ENCODE assay signal across 22 mouse cellular contexts in the genomic region with DNA sequence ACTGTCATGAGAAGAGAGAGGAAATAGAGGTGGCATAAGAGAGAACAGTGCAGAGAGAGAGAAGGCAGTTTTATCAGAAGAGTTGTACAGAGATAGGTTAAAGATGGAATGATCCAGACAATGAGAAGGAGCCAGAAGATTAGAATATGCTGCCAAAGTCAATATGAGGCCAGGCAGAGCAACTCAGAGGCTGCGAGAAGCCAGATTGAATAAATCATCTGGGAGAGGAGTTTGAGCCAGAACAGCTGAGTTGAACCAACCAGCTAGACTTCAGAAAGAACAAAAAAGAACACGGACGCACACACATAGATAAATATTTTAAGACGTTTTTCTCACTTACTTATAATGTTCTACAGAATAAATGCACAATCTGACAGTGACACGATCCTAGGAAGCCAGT.
DNase-seq lines count a peak whose midpoint lies in the region; ATAC-seq lines count a peak whose summit lies in the region.
"Had no signal": no experiment of that assay in that cellular context is flagged by ENCODE, and none has a peak within 500 bp of the region (broad histone marks: within the 10 kb centered on the region; RNA-seq: fewer than 3 reads in every experiment).

No protein-coding gene starts in this region.

- DNase-seq in kidney, postnatal 14 days, result peak; percentile 2
- no peak for DNase-seq in kidney, adult 18-20 months
- no peak for DNase-seq in lung, postnatal 4 days
- DNase-seq: adrenal gland, adult 2 months; adrenal gland, postnatal 10 days; adrenal gland, postnatal 25 days; cerebellum, adult 11 months; cerebellum, adult 18-20 months; cerebellum, adult 8-10 months; cerebellum, adult 9-11 months; cerebellum, postnatal 14 days; cerebellum, postnatal 36 days; embryo, embryonic 11 days had no signal

- no peak overlapping the region for H3K27ac ChIP-seq in kidney, embryonic 16.5 days (ENCODE audit: low read length)
- H3K27ac ChIP-seq in kidney, embryonic 14.5 days (ENCODE audit: low read depth, low read length), result no peak overlapping the region
- H3K27ac ChIP-seq in lung, embryonic 16.5 days (ENCODE audit: low read length), result no peak overlapping the region
- H3K27ac ChIP-seq: embryonic facial prominence, embryonic 13.5 days; embryonic facial prominence, embryonic 15.5 days; forebrain, embryonic 10.5 days; forebrain, embryonic 12.5 days had no signal

- peaks cover 2% of the 10 kb centered on the region; the same call in 1 of the 2 replicates for H3K4me1 ChIP-seq in kidney, embryonic 16.5 days (ENCODE audit: insufficient read depth, low read length)
- H3K4me1 ChIP-seq in kidney, embryonic 14.5 days (ENCODE audit: control insufficient read depth, insufficient read depth, low read length), result no peaks in the 10 kb centered on the region
- no peaks in the 10 kb centered on the region for H3K4me1 ChIP-seq in lung, embryonic 16.5 days (replicated peaks; ENCODE audit: control insufficient read depth, insufficient read depth, low read length)
- H3K4me1 ChIP-seq: embryonic facial prominence, embryonic 13.5 days; embryonic facial prominence, embryonic 15.5 days; forebrain, embryonic 10.5 days; forebrain, embryonic 12.5 days had no signal

- peak; percentile 63; the same call in 1 of the 2 replicates for ATAC-seq in kidney, embryonic 16.5 days (ENCODE audit: low FRiP score, low TSS enrichment)
- ATAC-seq in kidney, embryonic 14.5 days (ENCODE audit: low FRiP score, low TSS enrichment), result no peak
- peak; percentile 41; the same call in 1 of the 2 replicates for ATAC-seq in lung, embryonic 16.5 days (ENCODE audit: low read depth)
- ATAC-seq: forebrain, embryonic 14.5 days had no signal

- no peaks in the 10 kb centered on the region for H3K9me3 ChIP-seq in kidney, embryonic 16.5 days (ENCODE audit: low read length)
- H3K9me3 ChIP-seq in kidney, embryonic 14.5 days (ENCODE audit: control insufficient read depth, low read length), result no peaks in the 10 kb centered on the region
- no peaks in the 10 kb centered on the region for H3K9me3 ChIP-seq in lung, embryonic 16.5 days (ENCODE audit: control insufficient read depth, low read length)
- H3K9me3 ChIP-seq: embryonic facial prominence, embryonic 13.5 days; embryonic facial prominence, embryonic 15.5 days; forebrain, embryonic 12.5 days had no signal

- H3K4me2 ChIP-seq in kidney, embryonic 16.5 days (replicated peaks; ENCODE audit: low read depth, low read length), result no peak overlapping the region
- H3K4me2 ChIP-seq in kidney, embryonic 14.5 days (replicated peaks; ENCODE audit: low read depth, low read length), result no peak overlapping the region
- H3K4me2 ChIP-seq in lung, embryonic 16.5 days (ENCODE audit: low read depth, low read length), result no peak overlapping the region
- H3K4me2 ChIP-seq: embryonic facial prominence, embryonic 13.5 days; embryonic facial prominence, embryonic 15.5 days; forebrain, embryonic 12.5 days had no signal

- no peaks in the 10 kb centered on the region for H3K36me3 ChIP-seq in kidney, embryonic 16.5 days (ENCODE audit: insufficient read depth, low read length)
- H3K36me3 ChIP-seq in kidney, embryonic 14.5 days (ENCODE audit: control insufficient read depth, insufficient read depth, low read length), result no peaks in the 10 kb centered on the region
- H3K36me3 ChIP-seq in lung, embryonic 16.5 days (ENCODE audit: control insufficient read depth, insufficient read depth, low read length), result no peaks in the 10 kb centered on the region
- H3K36me3 ChIP-seq: embryonic facial prominence, embryonic 13.5 days; embryonic facial prominence, embryonic 15.5 days; forebrain, embryonic 10.5 days; forebrain, embryonic 12.5 days had no signal

- no peak overlapping the region for H3K4me3 ChIP-seq in kidney, embryonic 16.5 days (ENCODE audit: low read length)
- H3K4me3 ChIP-seq in kidney, embryonic 14.5 days (ENCODE audit: low read length), result no peak overlapping the region
- H3K4me3 ChIP-seq in lung, embryonic 16.5 days (ENCODE audit: low read length), result no peak overlapping the region
- H3K4me3 ChIP-seq: embryonic facial prominence, embryonic 13.5 days; embryonic facial prominence, embryonic 15.5 days; erythroblast, embryonic 14.5 days; forebrain, embryonic 10.5 days; forebrain, embryonic 12.5 days had no signal

- H3K9ac ChIP-seq in kidney, embryonic 16.5 days (replicated peaks; ENCODE audit: low read length), result no peak overlapping the region
- H3K9ac ChIP-seq in kidney, embryonic 14.5 days (ENCODE audit: low read depth, low read length), result no peak overlapping the region
- H3K9ac ChIP-seq in lung, embryonic 16.5 days (ENCODE audit: low read length), result no peak overlapping the region
- H3K9ac ChIP-seq: embryonic facial prominence, embryonic 13.5 days; embryonic facial prominence, embryonic 15.5 days; forebrain, embryonic 12.5 days had no signal

- WGBS in kidney, embryonic 16.5 days, result 69% methylated on average over 5 of the region's 5 CpGs
- 67% methylated on average over 5 of the region's 5 CpGs for WGBS in kidney, embryonic 14.5 days
- 49% methylated on average over 5 of the region's 5 CpGs for WGBS in lung, embryonic 16.5 days

- no peaks in the 10 kb centered on the region for H3K27me3 ChIP-seq in kidney, embryonic 16.5 days (ENCODE audit: insufficient read depth, low read length)
- H3K27me3 ChIP-seq in kidney, embryonic 14.5 days (ENCODE audit: control insufficient read depth, insufficient read depth, low read length), result no peaks in the 10 kb centered on the region
- no peaks in the 10 kb centered on the region for H3K27me3 ChIP-seq in lung, embryonic 16.5 days (ENCODE audit: control insufficient read depth, insufficient read depth, low read depth, low read length)
- H3K27me3 ChIP-seq: embryonic facial prominence, embryonic 13.5 days; embryonic facial prominence, embryonic 15.5 days; forebrain, embryonic 12.5 days had no signal
